Mouse (Mus musculus) mouse trophoblast stem cell (cell line): Measurements from ENCODE around the gene Slc9a6.

ENCODE experiments used
- in situ Hi-C, 2 experiments: fragments of 300-500 bp; cut with MseI, MboI; formaldehyde crosslinking; loops; 2 replicates in 1 of 2; 3 replicates in 1 of 2; pipeline ENCODE4 v1.15.1; 2025

Gene Slc9a6

DNA sequence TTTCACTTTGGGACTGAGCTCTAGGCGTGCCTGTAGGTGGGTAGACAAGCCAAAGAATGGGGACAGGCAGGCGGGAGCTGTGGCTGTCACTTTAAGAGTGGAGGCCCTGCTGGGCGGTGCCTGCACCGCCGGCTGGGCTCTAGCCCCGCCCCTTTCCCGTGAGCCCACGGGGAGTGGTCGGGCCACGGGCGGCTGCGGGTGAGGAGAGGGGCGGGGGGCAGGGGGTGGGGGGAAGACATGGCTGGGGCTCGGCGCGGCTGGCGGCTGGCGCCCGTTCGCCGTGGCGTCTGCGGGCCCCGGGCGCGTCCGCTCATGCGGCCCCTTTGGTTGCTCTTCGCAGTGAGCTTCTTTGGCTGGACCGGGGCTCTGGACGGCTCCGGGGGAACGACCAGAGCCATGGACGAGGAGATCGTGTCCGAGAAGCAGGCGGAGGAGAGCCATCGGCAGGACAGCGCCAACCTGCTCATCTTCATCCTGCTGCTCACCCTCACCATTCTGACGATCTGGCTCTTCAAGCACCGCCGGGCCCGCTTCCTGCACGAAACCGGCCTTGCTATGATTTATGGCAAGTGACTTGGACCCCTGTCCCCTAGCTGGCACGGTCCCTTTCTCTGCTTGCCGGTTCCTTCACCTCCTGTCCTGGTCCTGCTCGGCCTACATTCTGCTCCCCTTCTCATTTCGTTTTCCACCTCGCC, at the start of gene Slc9a6:
Gene Slc9a6, plus strand, starts transcription at position 135 of the 695 bp plus-strand sequence.
- in situ Hi-C loops, result no loop called here

DNA sequence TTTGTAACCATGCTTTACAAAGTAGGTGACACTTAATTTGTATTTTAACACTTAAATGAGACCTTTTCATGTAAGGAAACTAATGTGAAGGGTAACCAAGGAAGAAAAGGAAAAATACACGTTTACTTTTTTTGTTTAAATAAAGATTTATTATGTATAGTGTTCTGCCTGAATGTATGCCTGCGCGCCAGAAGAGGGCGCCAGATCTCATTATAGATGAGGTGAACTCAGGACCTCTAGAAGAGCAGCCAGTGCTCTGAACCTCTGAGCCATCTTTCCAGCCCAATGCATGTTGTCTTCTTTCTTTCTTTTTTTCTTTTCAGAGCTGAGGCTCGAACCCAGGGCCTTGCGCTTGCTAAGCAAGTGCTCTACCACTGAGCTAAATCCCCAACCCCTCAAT, 37.1 kb upstream of the Slc9a6 start:
- in situ Hi-C loops, result no loop called here

DNA sequence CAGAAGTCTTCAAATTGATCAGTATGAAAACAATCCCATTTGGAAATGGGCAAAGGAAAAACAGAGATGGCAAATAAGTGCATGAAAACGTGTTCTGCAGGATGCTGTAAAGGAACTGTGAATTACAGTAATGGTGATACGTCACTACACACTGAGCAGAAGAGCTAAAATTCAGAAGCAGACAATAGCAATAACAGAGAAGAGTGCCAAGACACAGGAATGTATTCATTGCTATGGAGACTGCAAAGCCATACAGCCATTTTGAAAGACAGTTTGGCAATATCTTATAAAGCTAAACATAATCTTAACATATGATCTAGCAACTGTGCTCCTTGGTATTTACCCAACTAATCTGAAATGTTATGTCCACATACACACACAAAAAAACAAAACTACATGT, 31.4 kb upstream of the Slc9a6 start:
- in situ Hi-C loops, result no loop called here

DNA sequence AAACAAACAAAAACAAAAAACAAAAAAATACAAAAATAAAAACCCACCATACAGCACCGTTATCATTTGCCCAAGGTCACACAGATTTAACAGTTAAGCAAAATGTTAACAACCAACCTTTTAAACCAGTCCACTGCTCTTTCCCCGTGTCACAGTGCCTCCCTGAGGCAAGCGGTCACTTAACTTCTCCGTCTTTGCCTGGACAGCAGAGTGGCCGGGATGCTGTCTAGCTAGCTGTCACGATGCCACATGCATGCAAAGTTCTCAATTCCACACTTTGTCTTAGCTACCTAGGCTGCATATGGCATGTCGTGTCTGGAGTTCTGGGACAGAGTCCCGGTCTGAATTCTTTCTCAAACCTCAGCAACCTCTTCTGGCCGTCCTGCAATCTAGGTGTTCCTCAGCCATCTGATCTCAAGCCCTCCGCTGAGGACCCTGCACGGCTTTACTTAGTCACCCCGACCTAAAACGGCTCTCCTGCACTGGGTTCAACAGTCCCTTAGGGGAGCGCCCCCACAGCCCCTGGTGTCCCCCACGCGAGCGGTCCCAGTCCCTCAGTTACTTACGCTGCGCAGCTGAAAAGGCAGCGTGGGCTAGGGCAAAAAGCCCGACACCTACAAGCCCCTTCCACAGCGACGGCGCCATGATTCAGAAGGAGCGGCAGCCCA, 12.2 kb upstream of the Slc9a6 start:
- in situ Hi-C loops, result no loop called here

DNA sequence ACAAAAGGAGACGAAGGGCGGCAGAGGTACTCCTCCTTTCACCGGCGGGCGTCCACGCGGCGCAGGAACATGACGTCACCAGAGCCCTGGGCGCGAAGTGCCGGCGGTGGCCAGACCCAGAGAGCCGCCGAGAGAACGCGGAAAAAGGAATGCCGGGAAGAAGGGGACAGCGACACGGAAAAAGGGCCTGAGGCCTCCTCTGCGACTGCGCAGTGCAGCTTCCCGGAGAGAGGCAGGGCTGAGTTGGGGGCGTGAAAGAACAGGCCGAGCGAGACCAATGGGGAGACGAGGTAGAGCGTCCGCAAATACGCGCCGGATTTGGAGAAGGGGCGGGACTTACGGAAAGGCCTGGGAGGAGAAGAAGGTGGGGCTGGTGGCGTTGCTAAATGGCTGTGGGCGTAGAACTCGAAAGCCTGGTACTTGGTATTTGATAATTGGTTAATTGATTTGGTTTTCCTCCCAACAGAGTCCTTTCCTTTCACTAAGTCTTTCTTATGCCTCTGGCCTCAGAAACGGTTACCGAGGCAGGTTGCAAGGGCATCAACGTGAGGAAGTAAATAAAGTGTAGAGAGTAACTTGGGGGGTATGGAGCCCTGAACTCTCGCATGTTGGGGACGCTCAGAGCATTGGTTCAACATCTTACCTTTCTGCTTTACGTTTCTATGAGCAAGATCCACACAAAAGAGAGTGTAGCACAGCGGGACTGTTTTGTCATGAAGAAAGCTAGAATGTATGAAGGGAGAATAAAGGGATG, 11.5 kb upstream of the Slc9a6 start, which contains the start of gene Mmgt1:
Gene Mmgt1, minus strand, starts transcription at position 183 of the 754 bp plus-strand sequence.
- in situ Hi-C loops, result no loop called here

DNA sequence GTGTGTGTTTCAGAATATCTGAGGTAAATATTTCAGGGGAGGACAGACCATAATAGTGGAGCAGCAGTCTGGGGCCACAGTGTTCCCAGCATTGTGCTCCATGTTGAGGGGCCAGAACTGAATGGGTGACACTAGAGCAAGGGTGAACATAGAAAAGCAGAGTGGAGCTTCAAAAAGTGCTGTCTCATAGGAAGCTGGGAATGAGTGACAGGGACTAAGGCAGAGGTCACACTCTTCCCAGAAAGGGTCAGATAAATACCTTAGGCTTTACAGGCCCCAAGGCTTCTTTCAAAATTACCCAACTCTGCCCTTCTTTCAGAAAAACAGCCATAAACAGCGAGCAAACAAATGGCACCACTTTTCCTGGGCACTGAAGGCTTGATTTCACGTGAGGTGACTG, 3.0 kb upstream of the Slc9a6 start:
- in situ Hi-C loops, result no loop called here

DNA sequence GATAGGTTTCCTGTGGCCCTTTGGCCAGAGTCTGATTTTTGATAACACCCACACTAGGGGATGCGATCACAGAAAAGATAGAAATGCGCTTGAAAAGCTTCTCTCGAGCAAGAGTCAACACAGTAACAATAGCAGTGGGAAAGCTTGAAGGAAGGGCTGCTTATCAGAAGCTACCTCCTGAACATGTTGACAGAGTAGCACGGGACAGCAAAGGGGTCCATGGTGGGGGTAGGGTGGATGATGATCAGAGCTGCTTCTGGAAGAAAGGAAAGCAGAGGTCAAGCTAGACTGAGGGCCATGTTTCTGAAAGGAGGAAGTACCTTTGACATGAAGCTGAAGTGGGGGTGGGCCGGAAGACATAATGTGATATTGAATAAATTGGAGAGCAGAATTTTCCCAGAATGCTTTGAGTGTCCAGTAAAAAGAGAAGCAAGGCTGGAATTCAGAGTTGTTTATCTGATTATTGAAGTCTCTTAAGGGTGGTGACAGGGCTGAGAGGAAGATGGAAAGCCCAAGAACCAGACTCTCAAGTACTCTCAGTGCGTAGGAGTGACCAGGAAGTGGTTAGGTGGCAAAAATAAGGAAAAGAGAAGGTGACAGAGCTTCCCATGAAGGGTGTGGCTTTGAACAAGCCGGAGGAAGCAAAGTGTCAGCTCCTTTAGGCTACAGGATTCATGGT, 2.4 kb upstream of the Slc9a6 start:
- in situ Hi-C loops, result no loop called here

DNA sequence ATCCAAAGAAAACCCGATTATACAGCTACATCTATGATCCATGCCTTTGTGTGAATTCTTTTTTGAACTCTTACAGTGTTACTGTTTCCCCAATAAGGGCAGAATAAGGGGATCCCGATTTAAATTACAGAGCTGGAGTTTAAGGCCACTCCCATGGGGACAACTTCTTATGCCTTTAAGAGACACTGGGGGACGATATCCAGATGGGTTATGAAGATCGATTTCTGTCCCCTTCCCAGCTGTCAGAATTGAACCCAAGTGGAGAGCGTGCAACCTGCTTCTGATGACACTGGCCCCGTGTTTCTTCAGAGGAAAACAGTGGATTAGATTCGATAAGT, 303 bp upstream of the Slc9a6 start:
- in situ Hi-C loops, result no loop called here

DNA sequence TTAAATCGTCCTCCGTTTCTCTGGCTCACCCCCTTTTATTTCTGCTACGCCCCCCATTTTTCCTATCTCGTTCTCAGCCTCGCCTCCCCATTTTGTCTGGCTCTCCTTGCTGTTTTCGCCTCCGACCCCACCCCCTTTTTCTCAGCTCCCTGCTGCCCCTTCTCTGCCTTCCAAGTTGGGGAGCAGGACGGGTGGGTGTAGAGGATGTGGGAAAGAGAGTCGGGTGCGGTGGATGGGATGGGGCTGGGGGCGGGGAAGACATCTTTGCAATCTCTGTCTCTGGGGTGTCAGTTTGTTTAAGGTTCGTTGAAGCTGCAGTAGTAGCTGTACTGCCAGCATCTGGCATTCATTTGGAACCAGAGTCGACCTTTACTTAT, 749 bp downstream of the Slc9a6 start:
- in situ Hi-C loops, result no loop called here

DNA sequence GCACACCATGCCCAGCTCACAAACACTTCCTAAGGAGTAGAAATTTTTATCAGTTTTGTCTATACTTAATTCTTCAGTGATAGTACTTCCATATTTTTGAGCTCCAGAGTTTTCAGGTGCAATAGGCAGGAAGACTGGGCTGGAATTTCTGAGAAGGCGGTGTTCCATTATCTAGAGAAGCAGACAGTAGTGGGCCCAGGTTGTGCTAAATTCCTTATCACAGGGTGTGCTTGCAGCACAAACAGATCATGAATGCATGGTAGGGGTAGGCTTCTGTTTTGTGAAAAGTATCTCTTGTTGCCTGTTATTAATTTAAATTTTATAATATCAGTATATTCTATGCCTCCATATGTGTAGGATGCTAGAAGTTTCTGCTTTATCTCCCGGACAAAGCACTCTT, 5.7 kb downstream of the Slc9a6 start:
- in situ Hi-C loops, result no loop called here

DNA sequence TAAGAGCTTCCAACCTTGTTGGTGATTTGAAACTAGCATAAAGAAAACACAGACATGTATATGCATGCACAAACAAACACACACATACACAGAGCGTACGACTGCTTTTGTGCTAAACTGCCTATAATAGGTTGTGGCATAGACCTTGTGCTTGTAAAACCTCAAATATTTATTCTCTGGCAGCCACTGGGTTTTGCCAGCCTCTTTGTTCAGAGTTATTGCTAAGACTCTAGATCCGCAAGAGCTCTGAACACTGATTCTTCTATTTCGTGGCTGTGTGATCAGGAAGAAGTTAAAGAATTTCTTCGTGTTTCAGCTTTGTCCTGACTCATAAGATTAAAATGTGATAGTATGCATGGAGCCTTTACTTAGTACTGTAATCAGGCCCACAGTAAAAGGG, 26.6 kb downstream of the Slc9a6 start:
- in situ Hi-C loops, result no loop called here

DNA sequence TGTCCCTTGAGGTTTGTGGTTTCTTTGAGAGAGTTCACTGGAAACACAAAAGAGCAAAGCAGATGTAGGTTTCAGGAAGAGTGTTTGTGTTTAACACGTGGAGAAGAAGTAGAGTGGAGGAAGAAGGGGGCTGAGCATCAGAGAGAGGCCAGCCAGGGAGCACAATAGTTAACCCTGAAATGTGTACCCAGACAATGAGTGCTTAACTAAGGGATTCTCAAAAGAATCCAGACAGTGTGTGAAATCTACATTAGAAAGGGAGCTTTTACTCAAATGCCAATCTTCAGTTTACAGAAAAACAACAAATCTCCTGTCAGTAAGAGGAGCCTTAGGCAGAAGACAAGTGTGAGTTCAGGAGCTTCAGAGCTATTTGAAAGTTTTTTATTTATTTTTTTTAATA, 30.5 kb downstream of the Slc9a6 start:
- in situ Hi-C loops, result no loop called here

DNA sequence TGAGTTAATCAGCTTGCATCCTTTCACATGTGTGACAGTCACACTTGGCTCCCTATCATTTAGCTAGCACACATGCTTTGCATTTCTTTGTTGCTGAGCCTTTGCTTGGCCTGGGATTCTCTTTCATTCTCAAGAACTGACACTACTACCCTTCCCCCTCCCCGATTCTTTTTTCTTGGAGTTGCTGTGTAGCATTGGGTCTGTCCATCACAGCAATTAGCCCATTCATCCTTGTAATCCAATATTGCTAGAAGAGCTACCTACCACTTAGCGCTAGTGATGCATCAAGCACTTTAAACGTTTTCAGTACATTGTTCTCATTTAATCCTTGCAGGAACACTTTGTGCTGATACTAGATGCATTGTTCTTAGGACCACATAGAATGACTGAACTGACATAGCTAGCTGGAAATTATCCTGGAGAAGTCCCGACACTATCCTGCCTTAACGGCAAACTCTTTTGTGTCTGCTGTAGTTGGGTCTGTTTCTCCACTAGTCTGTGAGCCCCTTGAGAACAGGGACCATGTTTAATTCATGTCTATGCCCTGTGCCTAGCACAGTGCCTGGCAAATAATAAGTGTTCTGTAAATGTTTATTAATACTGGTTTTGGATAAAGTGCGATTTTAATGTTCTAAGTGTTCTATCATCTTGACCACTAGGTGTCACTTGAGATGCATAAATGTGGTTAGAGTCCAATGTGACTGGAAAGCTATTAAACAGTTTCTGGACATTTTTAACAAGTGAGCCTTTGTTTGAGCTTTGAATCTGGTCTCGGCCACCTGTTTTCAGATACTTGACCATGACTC, 40.2 kb downstream of the Slc9a6 start:
- in situ Hi-C loops, result loop anchor here in 1 of 2 experiments (5.0 kb wide), 1 partner anchor 98 kb away; no protein-coding TSS in a partner anchor

DNA sequence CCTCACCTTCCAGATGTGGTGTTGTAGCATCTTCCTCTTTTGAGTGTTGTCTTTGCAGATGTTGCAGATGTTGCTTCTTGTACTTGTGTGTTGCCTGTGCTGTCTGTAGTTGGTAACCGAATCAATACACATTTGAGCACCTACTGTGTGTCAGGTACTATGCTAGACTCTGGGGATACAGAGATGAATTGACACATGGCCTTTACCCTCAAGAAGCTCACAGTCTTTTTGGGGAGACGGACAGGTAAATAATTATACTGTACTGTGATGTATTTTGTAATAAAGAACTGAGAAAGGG, 40.7 kb downstream of the Slc9a6 start:
- in situ Hi-C loops, result loop anchor here in 1 of 2 experiments (5.0 kb wide), 1 partner anchor 97 kb away; no protein-coding TSS in a partner anchor

DNA sequence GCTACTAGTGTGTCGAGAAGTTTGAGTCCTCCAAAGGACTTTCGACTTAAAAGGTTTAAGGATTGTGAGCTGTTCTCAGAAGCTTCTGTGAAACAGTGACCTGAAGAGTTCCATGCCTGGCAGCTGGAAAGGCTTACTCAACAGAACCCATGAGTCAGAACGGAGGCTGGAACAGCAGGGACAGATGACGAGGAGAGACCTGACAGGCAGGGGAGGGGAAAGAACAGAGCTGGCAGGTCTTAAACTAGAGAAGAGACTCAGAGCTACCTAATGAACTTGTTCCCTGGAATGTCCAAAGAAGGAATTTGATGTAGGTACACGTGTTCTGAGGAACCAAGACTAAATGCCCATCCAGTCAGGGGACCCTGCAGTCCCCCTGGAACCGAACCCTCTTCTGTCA, 41.3 kb downstream of the Slc9a6 start:
- in situ Hi-C loops, result loop anchor here in 1 of 2 experiments (5.0 kb wide), 1 partner anchor 96 kb away; no protein-coding TSS in a partner anchor

DNA sequence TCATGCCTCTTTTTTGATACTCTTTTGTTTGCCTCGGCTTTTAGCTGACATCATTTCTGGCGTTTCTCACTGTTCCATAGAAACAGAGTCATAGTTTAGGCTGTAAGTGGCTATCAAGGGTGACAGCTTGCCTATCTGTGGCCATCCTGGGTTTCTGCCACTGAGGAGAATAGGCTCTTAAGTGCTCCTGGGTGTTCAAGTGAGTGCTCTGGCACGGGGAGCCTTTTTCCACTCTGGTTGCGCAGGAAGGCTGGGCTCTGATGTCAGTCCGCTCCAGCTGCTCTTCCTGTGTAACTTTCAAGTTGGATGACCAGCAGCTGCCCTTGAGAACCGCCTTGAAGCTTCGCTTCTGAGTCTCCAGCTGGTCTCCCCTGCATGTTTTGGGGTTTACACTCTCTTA, 42.2 kb downstream of the Slc9a6 start:
- in situ Hi-C loops, result loop anchor here in 1 of 2 experiments (5.0 kb wide), 1 partner anchor 96 kb away; no protein-coding TSS in a partner anchor

DNA sequence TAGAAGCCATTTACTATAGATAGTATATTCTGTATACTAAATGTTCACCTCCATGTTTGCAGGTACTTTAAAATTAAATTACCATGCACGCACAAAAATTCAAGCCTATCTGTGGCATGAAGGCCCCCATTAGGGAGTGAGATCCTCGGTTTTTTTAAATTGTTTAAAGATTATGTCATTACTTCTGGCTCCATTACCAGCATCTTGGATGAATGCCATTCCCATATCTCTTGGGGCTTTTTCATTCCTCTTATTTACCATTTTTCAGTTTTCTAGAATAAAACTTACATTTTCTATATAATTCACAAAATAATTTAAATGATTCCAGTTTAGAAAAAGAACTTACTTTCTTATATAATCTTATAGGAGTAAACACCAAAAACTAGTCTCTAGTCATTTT, 46.1 kb downstream of the Slc9a6 start:
- in situ Hi-C loops, result no loop called here

DNA sequence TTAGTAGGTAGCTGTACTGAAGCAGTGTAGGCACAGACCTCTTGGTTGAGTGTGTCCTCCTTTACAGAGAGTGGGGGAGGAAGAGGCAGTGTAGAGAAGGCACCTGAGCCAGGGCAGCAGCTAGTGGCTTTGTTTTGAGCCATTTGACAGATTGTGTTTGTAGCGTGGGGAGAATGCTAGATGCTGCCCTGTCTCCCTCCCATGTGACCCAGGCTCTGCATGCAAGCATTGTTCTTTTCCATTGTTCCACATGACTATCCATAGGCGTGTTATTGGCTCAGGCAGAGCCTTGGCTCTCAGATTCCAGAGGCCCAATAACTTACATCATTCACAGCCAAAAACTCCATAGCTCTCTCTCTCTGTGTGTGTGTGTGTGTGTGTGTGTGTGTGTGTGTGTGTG, 49.7 kb downstream of the Slc9a6 start:
- in situ Hi-C loops, result no loop called here

DNA sequence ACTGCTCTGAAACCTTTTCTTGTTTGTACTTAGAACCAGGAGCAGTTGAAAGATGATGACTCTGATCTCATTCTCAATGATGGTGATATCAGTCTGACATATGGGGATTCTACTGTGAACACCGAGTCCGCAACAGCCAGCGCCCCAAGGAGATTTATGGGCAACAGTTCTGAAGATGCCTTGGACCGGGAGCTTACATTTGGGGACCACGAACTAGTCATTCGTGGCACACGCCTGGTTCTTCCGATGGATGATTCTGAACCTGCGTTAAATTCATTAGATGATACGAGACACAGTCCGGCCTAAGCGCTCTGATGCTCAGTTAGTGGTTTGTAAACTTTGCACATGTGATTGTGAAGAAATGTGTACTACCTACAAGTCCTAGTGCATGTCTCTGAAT, 51.6 kb downstream of the Slc9a6 start:
- in situ Hi-C loops, result no loop called here

DNA sequence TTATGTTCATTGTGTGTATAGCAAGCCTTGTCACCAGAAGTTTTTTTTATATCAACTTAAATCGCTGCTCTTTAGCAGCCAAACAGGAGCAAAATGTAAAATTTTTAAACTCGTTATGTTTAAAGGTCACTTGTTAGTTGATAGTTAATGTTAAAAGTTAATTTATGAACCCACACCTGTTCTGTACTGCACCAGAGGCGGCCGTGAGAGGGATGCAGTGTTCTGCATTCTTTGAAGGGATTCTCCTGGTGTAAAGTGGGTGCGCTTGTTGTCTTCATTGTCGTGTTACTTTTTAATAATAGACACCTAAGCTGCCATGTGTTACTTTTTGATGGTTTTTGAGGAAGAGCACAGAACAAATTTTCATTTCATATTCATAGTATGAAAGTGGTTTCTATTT, 52.8 kb downstream of the Slc9a6 start:
- in situ Hi-C loops, result no loop called here

DNA sequence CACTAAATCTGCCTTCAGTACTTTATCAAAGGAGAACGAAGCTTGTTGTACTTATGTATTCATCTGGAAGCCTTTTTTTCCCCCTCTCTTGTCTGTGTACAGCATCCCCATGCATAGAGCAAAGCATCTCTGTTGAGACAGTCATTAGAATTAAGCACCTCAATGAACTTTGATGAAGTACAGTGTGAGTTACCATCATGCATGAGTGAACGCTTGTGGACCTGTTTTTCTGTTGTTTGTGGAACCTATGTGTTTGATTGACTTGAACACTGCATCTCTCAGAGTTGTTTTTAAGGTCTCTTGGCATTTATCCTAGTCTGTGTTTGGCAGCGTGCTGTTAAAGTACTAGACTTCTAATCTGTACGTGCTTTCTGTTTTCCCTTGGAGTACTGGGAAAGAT, 53.8 kb downstream of the Slc9a6 start:
- in situ Hi-C loops, result no loop called here
